Mouse (Mus musculus): Measurements from ENCODE around the gene Ccndbp1.

- TF ChIP-seq GATA1 (IDR thresholded peaks at IDR 0.05; ENCODE audit: borderline replicate concordance, low read length) (no peak), FLI1 (IDR thresholded peaks at IDR 0.05; ENCODE audit: low read length) (no peak)
These were observed 42.7 kb upstream of the Ccndbp1 start for GRCm38 (mm10) chr2:120965486-120965885.
